ENCODE assay signal across 24 mouse cellular contexts in genomic region chr10:84675653-84676052, GRCm38 (mm10). TPM values are rescaled to one million over a fixed set of nuclear protein-coding genes. Genes with fewer than 3 reads are reported as not detected.
DNase-seq lines count a peak whose midpoint lies in the region; ATAC-seq and TF ChIP-seq lines count a peak whose summit lies in the region.
"Had no signal": no experiment of that assay in that cellular context is flagged by ENCODE, and none has a peak within 500 bp of the region (broad histone marks: within the 10 kb centered on the region; RNA-seq: fewer than 3 reads in every experiment).

No protein-coding gene starts in this region.

- no peak overlapping the region for H3K4me2 ChIP-seq in heart, embryonic 12.5 days
- H3K4me2 ChIP-seq in liver, postnatal 0 days (ENCODE audit: low read depth, low read length) = no peak overlapping the region
- H3K4me2 ChIP-seq: heart, embryonic 13.5 days; hindbrain, embryonic 14.5 days had no signal

- peaks cover 60% of the 10 kb centered on the region for H3K36me3 ChIP-seq in heart, embryonic 12.5 days
- H3K36me3 ChIP-seq in G1E (replicated peaks) = peaks cover 79% of the 10 kb centered on the region
- peaks cover 60% of the 10 kb centered on the region for H3K36me3 ChIP-seq in liver, postnatal 0 days (replicated peaks; ENCODE audit: insufficient read depth, low read length)

- ATAC-seq in heart, embryonic 12.5 days (ENCODE audit: insufficient number of reproducible peaks, low FRiP score) = no peak
- 0 out of 2 replicates have a peak, but pooled peaks have one; percentile 8 for ATAC-seq in G1E (ENCODE audit: extremely low read depth, insufficient number of reproducible peaks, low FRiP score, poor library complexity, severe bottlenecking)
- ATAC-seq in erythroblast, adult 5-6 weeks (replicated peaks; ENCODE audit: low FRiP score, poor library complexity, severe bottlenecking) = 0 out of 2 replicates have a peak, but pooled peaks have one; percentile 29
- ATAC-seq in liver, postnatal 0 days = 0 out of 2 replicates have a peak, but pooled peaks have one; percentile 8
- ATAC-seq: activated CD4-positive, CD25-positive, alpha-beta regulatory T cell, adult 4 months; forebrain, embryonic 14.5 days; forebrain, postnatal 0 days; inflammation-experienced regulatory T-cells, adult 6 months had no signal

- TF ChIP-seq CTCF in G1E (IDR thresholded peaks at IDR 0.05; ENCODE audit: low read depth, low read length) = no peak
- TF ChIP-seq CTCF in liver, postnatal 0 days (IDR thresholded peaks at IDR 0.05; ENCODE audit: low read depth) = no peak

- H3K4me3 ChIP-seq in heart, embryonic 12.5 days = no peak overlapping the region
- no peak overlapping the region for H3K4me3 ChIP-seq in G1E (ENCODE audit: low read depth, low read length)
- H3K4me3 ChIP-seq in liver, postnatal 0 days (ENCODE audit: low read depth, low read length) = no peak overlapping the region
- H3K4me3 ChIP-seq: heart, embryonic 13.5 days had no signal

- no peak for TF ChIP-seq EP300 in liver, postnatal 0 days (IDR thresholded peaks at IDR 0.05; ENCODE audit: low read depth)

- peaks cover 17% of the 10 kb centered on the region for H3K4me1 ChIP-seq in heart, embryonic 12.5 days (replicated peaks)
- H3K4me1 ChIP-seq in G1E (ENCODE audit: insufficient read depth, low read depth, low read length) = no peaks in the 10 kb centered on the region
- H3K4me1 ChIP-seq in liver, postnatal 0 days (ENCODE audit: insufficient read depth) = no peaks in the 10 kb centered on the region

- no peaks in the 10 kb centered on the region for H3K27me3 ChIP-seq in heart, embryonic 12.5 days (replicated peaks)
- H3K27me3 ChIP-seq in G1E (ENCODE audit: insufficient read depth, low read length) = no peaks in the 10 kb centered on the region
- H3K27me3 ChIP-seq in liver, postnatal 0 days (ENCODE audit: insufficient read depth, low read length) = no peaks in the 10 kb centered on the region
- H3K27me3 ChIP-seq: heart, embryonic 13.5 days had no signal

- H3K9me3 ChIP-seq in heart, embryonic 12.5 days (replicated peaks) = no peaks in the 10 kb centered on the region
- no peaks in the 10 kb centered on the region for H3K9me3 ChIP-seq in G1E (replicated peaks)
- H3K9me3 ChIP-seq in liver, postnatal 0 days (ENCODE audit: low read length) = no peaks in the 10 kb centered on the region
- H3K9me3 ChIP-seq: heart, embryonic 13.5 days had no signal

- no peak overlapping the region for H3K9ac ChIP-seq in heart, embryonic 12.5 days
- H3K9ac ChIP-seq in liver, postnatal 0 days (replicated peaks) = no peak overlapping the region
- H3K9ac ChIP-seq: forebrain, postnatal 0 days; heart, embryonic 13.5 days; hindbrain, embryonic 14.5 days had no signal

- DNase-seq in heart, adult 11 months = peak; percentile 41
- DNase-seq in G1E (ENCODE audit: low spot score) = no peak
- DNase-seq in liver, postnatal 0 days = no peak
- no peak for DNase-seq in gastrocnemius, adult 8-10 months (ENCODE audit: low spot score in 2 of 2)
- no peak for DNase-seq in lung, postnatal 25 days (ENCODE audit: low spot score)
- no peak for DNase-seq in thymus, postnatal 0 days (ENCODE audit: low spot score)
- DNase-seq: adrenal gland, adult 8-10 months; adrenal gland, postnatal 25 days; cerebellum, adult 18-20 months; cerebellum, adult 9-10 months; cerebellum, postnatal 14 days; forebrain, postnatal 0 days; gastrocnemius, postnatal 10 days; heart, adult 18-20 months; heart, postnatal 14 days; heart, postnatal 4 days had no signal

- H3K27ac ChIP-seq in heart, embryonic 12.5 days (ENCODE audit: poor library complexity, severe bottlenecking) = no peak overlapping the region
- no peak overlapping the region for H3K27ac ChIP-seq in liver, postnatal 0 days (ENCODE audit: low read depth)
- H3K27ac ChIP-seq: heart, embryonic 13.5 days; hindbrain, embryonic 14.5 days; hindbrain, postnatal 0 days had no signal

RNA-seq across cellular contexts. Expression of gene Polr3b, which starts 53.6 kb away (rescaled TPM):
- polyA plus RNA-seq in heart, embryonic 12.5 days (2016; fragmentation: Nextera tagmentation; extraction: Ambion mirVana) = 13.3 and 13.4 TPM in 2 replicates
- 27.2 and 30.1 TPM in 2 replicates for total RNA-seq in G1E (2014; fragmentation: Nextera tagmentation)
- 20.2 and 21.9 TPM in 2 replicates for total RNA-seq in G1E (2017)
- 5.1 and 5.6 TPM in 2 replicates for polyA plus RNA-seq in G1E (2012)
- 44.1 and 50.5 TPM in 2 replicates for total RNA-seq in erythroblast, adult 5-6 weeks (2015; ENCODE audit: low replicate concordance)
- total RNA-seq in erythroblast, adult 5-6 weeks (2017; ENCODE audit: low replicate concordance) = 81.8 and 274 TPM in 2 replicates
- polyA plus RNA-seq in liver, postnatal 0 days (2015; fragmentation: Nextera tagmentation; extraction: Ambion mirVana) = 2.8 and 3.9 TPM in 2 replicates
- total RNA-seq in gastrocnemius, adult 8-10 months (2022) = 1 to 10 TPM; 8.6 to 9.5 (median 8.7) TPM
- 11.3 and 12.1 TPM in 2 replicates for polyA plus RNA-seq in thymus, postnatal 0 days (2015; fragmentation: Nextera tagmentation; extraction: Ambion mirVana)
